Mouse (Mus musculus) monocyte, adult 2 months (primary cell): ENCODE measurements at regions not wholly inside any gene's neighbourhood (a gene's known extent, or its start where the extent isn't known, plus 50 kb on each side); places are given as distances from the start of the nearest gene placed in this dataset.
"Not testable (repeated sequence)": the region's sequence is repeated elsewhere in the genome, so short reads cannot be mapped to it uniquely, and the experiment has no call there.

Source experiments
- DNase-seq, 2 experiments: peaks; one replicate each; pipeline ENCODE4 v3.0.0; 2022; ENCODE audit warnings: low spot score in 2 of 2, low read depth in 1 of 2

- DNase-seq = no peak
Observed at GRCm38 (mm10) chr8:8851271-8851670, 160.9 kb upstream of the Arglu1 start.

GRCm38 (mm10) chr8:8850766-8851165, 160.4 kb upstream of the Arglu1 start:
- DNase-seq = no peak

- DNase-seq = no peak
Observed at GRCm38 (mm10) chr8:8847579-8847978, 157.3 kb upstream of the Arglu1 start.

- no peak for DNase-seq
Observed at GRCm38 (mm10) chr8:8842326-8842725, 152.0 kb upstream of the Arglu1 start.

- DNase-seq = not testable (repeated sequence)
Observed at GRCm38 (mm10) chr8:8836166-8836565, 145.8 kb upstream of the Arglu1 start.

GRCm38 (mm10) chr8:8831306-8831705, 141.0 kb upstream of the Arglu1 start:
- no peak for DNase-seq

- no peak for DNase-seq
Observed at GRCm38 (mm10) chr8:8829230-8829629, 138.9 kb upstream of the Arglu1 start.

- DNase-seq = no peak
Observed at GRCm38 (mm10) chr8:8827555-8827954, 137.2 kb upstream of the Arglu1 start.

GRCm38 (mm10) chr8:8826801-8827200, 136.5 kb upstream of the Arglu1 start:
- no peak for DNase-seq

GRCm38 (mm10) chr8:8824886-8825285, 134.6 kb upstream of the Arglu1 start:
- no peak for DNase-seq

GRCm38 (mm10) chr8:8821119-8821518, 130.8 kb upstream of the Arglu1 start:
- no peak for DNase-seq

- no peak for DNase-seq
Observed at GRCm38 (mm10) chr8:8820614-8821013, 130.3 kb upstream of the Arglu1 start.

- no peak for DNase-seq
Observed at GRCm38 (mm10) chr8:8819233-8819931, 129.1 kb upstream of the Arglu1 start.

- DNase-seq = no peak
Observed at GRCm38 (mm10) chr8:8812807-8813167, 122.5 kb upstream of the Arglu1 start.

- DNase-seq = no peak
Observed at GRCm38 (mm10) chr8:8812051-8812806, 121.9 kb upstream of the Arglu1 start.

GRCm38 (mm10) chr8:8810928-8811327, 120.6 kb upstream of the Arglu1 start:
- no peak for DNase-seq

- DNase-seq = no peak
Observed at GRCm38 (mm10) chr8:8809835-8810439, 119.6 kb upstream of the Arglu1 start.

- DNase-seq = no peak
Observed at GRCm38 (mm10) chr8:8809349-8809748, 119.0 kb upstream of the Arglu1 start.

GRCm38 (mm10) chr8:8802761-8803340, 112.5 kb upstream of the Arglu1 start:
- no peak for DNase-seq

- no peak for DNase-seq
Observed at GRCm38 (mm10) chr8:8802317-8802716, 112.0 kb upstream of the Arglu1 start.

GRCm38 (mm10) chr8:8801578-8801977, 111.3 kb upstream of the Arglu1 start:
- DNase-seq = no peak

- no peak for DNase-seq
Observed at GRCm38 (mm10) chr8:8797521-8797920, 107.2 kb upstream of the Arglu1 start.
